Mouse (Mus musculus) neural tube, embryonic 15.5 days (tissue): ENCODE results near the gene Myo16. TPM values are rescaled to one million over a fixed set of nuclear protein-coding genes. Genes with fewer than 3 reads are reported as not detected.

Experiments used
- ATAC-seq: fragments of 200-750 bp; cut with Nextera tagmentation; 2 replicates; pipeline ENCODE4 v1.8.0; 2017; ENCODE audit warnings: mild to moderate bottlenecking, moderate TSS enrichment, moderate library complexity; ENCODE audit not compliant: low FRiP score
- H3K27ac ChIP-seq: fragments of 300-500 bp; sonication (generic); replicated peaks from 2 replicates; pipeline ENCODE4 v1.5.1; 2015; ENCODE audit warnings: mild to moderate bottlenecking, inconsistent platforms
- H3K27me3 ChIP-seq: fragments of 300-500 bp; sonication (generic); replicated peaks from 2 replicates; pipeline ENCODE4 v1.6.1; 2015; ENCODE audit warnings: inconsistent platforms
- H3K36me3 ChIP-seq: fragments of 300-500 bp; sonication (generic); 2 replicates; pipeline ENCODE4 v1.6.1; 2015; ENCODE audit warnings: inconsistent platforms
- H3K4me1 ChIP-seq: fragments of 300-500 bp; sonication (generic); 2 replicates; pipeline ENCODE4 v1.6.1; 2015; ENCODE audit warnings: inconsistent platforms
- H3K4me2 ChIP-seq: fragments of 300-500 bp; sonication (generic); 2 replicates; pipeline ENCODE4 v1.6.1; 2015; ENCODE audit warnings: inconsistent platforms, mild to moderate bottlenecking, moderate library complexity
- H3K4me3 ChIP-seq: fragments of 300-500 bp; sonication (generic); replicated peaks from 2 replicates; pipeline ENCODE4 v1.5.1; 2015; ENCODE audit warnings: mild to moderate bottlenecking, inconsistent platforms
- H3K9ac ChIP-seq: fragments of 300-500 bp; sonication (generic); replicated peaks from 2 replicates; pipeline ENCODE4 v1.6.1; 2015; ENCODE audit warnings: mild to moderate bottlenecking, inconsistent platforms
- H3K9me3 ChIP-seq: fragments of 300-500 bp; sonication (generic); replicated peaks from 2 replicates; pipeline ENCODE4 v1.6.1; 2016; ENCODE audit warnings: inconsistent platforms
- WGBS: fragments of 180-500 bp; shearing (Covaris S2); methylation state at CpG from one replicate; pipeline ENCODE4 v1.1.7; 2015; ENCODE audit warnings: mixed read lengths; 5-methylcytosine and 5-hydroxymethylcytosine counted together
- polyA plus RNA-seq: library from polyadenylated mRNA; unstranded; fragments of >200 nt; fragmentation: Nextera tagmentation; extraction: Ambion mirVana; gene quantifications from 2 replicates; pipeline ENCODE4 v1.2.1, GENCODE M21; 2015

The Myo16 gene
- polyA plus RNA-seq, 1 experiment from 2014 or later: 5.6 TPM

GRCm38 (mm10) chr8:10598889-10599288, 445.2 kb downstream of the Myo16 start:
- no peaks in the 10 kb centered on the region for H3K36me3 ChIP-seq
- ATAC-seq: no peak
- WGBS: 90% methylated on average over 5 of the region's 5 CpGs
- H3K4me3 ChIP-seq: no peak overlapping the region
- no peak overlapping the region for H3K4me2 ChIP-seq
- no peak overlapping the region for H3K9ac ChIP-seq
- no peak overlapping the region for H3K27ac ChIP-seq
- H3K4me1 ChIP-seq: 0 out of 2 replicates have a peak, but pooled peaks cover 4% of the 10 kb centered on the region
- H3K9me3 ChIP-seq: no peaks in the 10 kb centered on the region
- no peaks in the 10 kb centered on the region; the same call in 1 of the 2 replicates for H3K27me3 ChIP-seq

- no peaks in the 10 kb centered on the region; the same call in 1 of the 2 replicates for H3K27me3 ChIP-seq
- WGBS: 10% methylated on average over 12 of the region's 12 CpGs
- H3K4me1 ChIP-seq: peaks cover 33% of the 10 kb centered on the region
- H3K27ac ChIP-seq: peak overlapping the region; percentile 52; the same call in 1 of the 2 replicates
- H3K9me3 ChIP-seq: no peaks in the 10 kb centered on the region
- H3K4me2 ChIP-seq: no peak overlapping the region
- H3K36me3 ChIP-seq: no peaks in the 10 kb centered on the region
- no peak overlapping the region for H3K4me3 ChIP-seq
- no peak overlapping the region for H3K9ac ChIP-seq
- ATAC-seq: peak; percentile 43; the same call in 1 of the 2 replicates
These were observed 452.5 kb downstream of the Myo16 start for GRCm38 (mm10) chr8:10606028-10606815.

- no peaks in the 10 kb centered on the region for H3K36me3 ChIP-seq
- H3K9me3 ChIP-seq: no peaks in the 10 kb centered on the region
- no peak overlapping the region for H3K4me2 ChIP-seq
- no peak overlapping the region for H3K4me3 ChIP-seq
- 31% methylated on average over 4 of the region's 4 CpGs for WGBS
- no peaks in the 10 kb centered on the region; the same call in 1 of the 2 replicates for H3K27me3 ChIP-seq
- H3K4me1 ChIP-seq: peaks cover 33% of the 10 kb centered on the region
- no peak overlapping the region for H3K9ac ChIP-seq
- ATAC-seq: no peak
- H3K27ac ChIP-seq: no peak overlapping the region
These were observed 453.1 kb downstream of the Myo16 start for GRCm38 (mm10) chr8:10606816-10607209.

- H3K9ac ChIP-seq: no peak overlapping the region
- H3K27ac ChIP-seq: no peak overlapping the region
- no peak for ATAC-seq
- no peak overlapping the region for H3K4me3 ChIP-seq
- H3K9me3 ChIP-seq: no peaks in the 10 kb centered on the region
- H3K27me3 ChIP-seq: no peaks in the 10 kb centered on the region
- no peak overlapping the region for H3K4me2 ChIP-seq
- 75% methylated on average over 5 of the region's 5 CpGs for WGBS
- no peaks in the 10 kb centered on the region for H3K36me3 ChIP-seq
- H3K4me1 ChIP-seq: peaks cover 6% of the 10 kb centered on the region
These were observed 457.9 kb downstream of the Myo16 start for GRCm38 (mm10) chr8:10611636-10612035.

GRCm38 (mm10) chr8:10613371-10613770, 459.7 kb downstream of the Myo16 start:
- H3K27me3 ChIP-seq: no peaks in the 10 kb centered on the region
- WGBS: 79% methylated on average over 2 of the region's 2 CpGs
- no peaks in the 10 kb centered on the region for H3K36me3 ChIP-seq

GRCm38 (mm10) chr8:10619689-10620088, 466.0 kb downstream of the Myo16 start:
- no peaks in the 10 kb centered on the region for H3K9me3 ChIP-seq
- 0 out of 2 replicates have a peak, but pooled peaks cover 2% of the 10 kb centered on the region for H3K36me3 ChIP-seq
- no peak overlapping the region for H3K27ac ChIP-seq
- no peak for ATAC-seq
- 89% methylated on average over 2 of the region's 2 CpGs for WGBS
- no peaks in the 10 kb centered on the region for H3K4me1 ChIP-seq
- H3K4me3 ChIP-seq: no peak overlapping the region
- H3K4me2 ChIP-seq: no peak overlapping the region
- no peaks in the 10 kb centered on the region for H3K27me3 ChIP-seq
- H3K9ac ChIP-seq: no peak overlapping the region

More at GRCm38 (mm10) chr8:10613371-10613770, 459.7 kb downstream of the Myo16 start:
- no peaks in the 10 kb centered on the region for H3K9me3 ChIP-seq
- H3K27ac ChIP-seq: no peak overlapping the region
- ATAC-seq: no peak
- H3K4me3 ChIP-seq: no peak overlapping the region
- no peak overlapping the region for H3K9ac ChIP-seq
- no peak overlapping the region for H3K4me2 ChIP-seq
- H3K4me1 ChIP-seq: no peaks in the 10 kb centered on the region

GRCm38 (mm10) chr8:10625262-10625661, 471.6 kb downstream of the Myo16 start:
- Histone ChIP-seq H3K27ac (no peak overlapping the region), H3K4me1 (peaks cover 10% of the 10 kb centered on the region; the same call in 1 of the 2 replicates), H3K9ac (no peak overlapping the region), H3K4me2 (no peak overlapping the region), H3K9me3 (no peaks in the 10 kb centered on the region), H3K4me3 (no peak overlapping the region), H3K36me3 (0 out of 2 replicates have a peak, but pooled peaks cover 2% of the 10 kb centered on the region), H3K27me3 (no peaks in the 10 kb centered on the region)
- no peak for ATAC-seq
- WGBS: 24% methylated on average over 5 of the region's 5 CpGs

- H3K9ac ChIP-seq: no peak overlapping the region
- 42% methylated on average over 8 of the region's 8 CpGs for WGBS
- ATAC-seq: no peak
These were observed 475.0 kb downstream of the Myo16 start for GRCm38 (mm10) chr8:10628725-10629124.

GRCm38 (mm10) chr8:10629862-10630261, 476.2 kb downstream of the Myo16 start:
- Histone ChIP-seq H3K4me3 (no peak overlapping the region), H3K27me3 (no peaks in the 10 kb centered on the region), H3K36me3 (no peaks in the 10 kb centered on the region), H3K4me1 (peaks cover 12% of the 10 kb centered on the region; the same call in 1 of the 2 replicates), H3K4me2 (no peak overlapping the region), H3K9me3 (no peaks in the 10 kb centered on the region), H3K27ac (no peak overlapping the region), H3K9ac (no peak overlapping the region)
- 48% methylated on average over 5 of the region's 5 CpGs for WGBS
- no peak for ATAC-seq

More at GRCm38 (mm10) chr8:10628725-10629124, 475.0 kb downstream of the Myo16 start:
- H3K4me2 ChIP-seq: no peak overlapping the region
- H3K36me3 ChIP-seq: 0 out of 2 replicates have a peak, but pooled peaks cover under 1% of the 10 kb centered on the region
- H3K9me3 ChIP-seq: no peaks in the 10 kb centered on the region
- no peaks in the 10 kb centered on the region for H3K27me3 ChIP-seq
- H3K27ac ChIP-seq: no peak overlapping the region
- peaks cover 12% of the 10 kb centered on the region; the same call in 1 of the 2 replicates for H3K4me1 ChIP-seq
- no peak overlapping the region for H3K4me3 ChIP-seq

- H3K9me3 ChIP-seq: no peaks in the 10 kb centered on the region
- 94% methylated on average over 2 of the region's 2 CpGs for WGBS
- H3K4me1 ChIP-seq: peaks cover 12% of the 10 kb centered on the region; the same call in 1 of the 2 replicates
- H3K4me2 ChIP-seq: no peak overlapping the region
- H3K27ac ChIP-seq: no peak overlapping the region
- H3K27me3 ChIP-seq: no peaks in the 10 kb centered on the region
- no peaks in the 10 kb centered on the region for H3K36me3 ChIP-seq
- H3K9ac ChIP-seq: no peak overlapping the region
- no peak overlapping the region for H3K4me3 ChIP-seq
- ATAC-seq: no peak
These were observed 477.3 kb downstream of the Myo16 start for GRCm38 (mm10) chr8:10631006-10631405.

- Histone ChIP-seq H3K4me1 (peaks cover 12% of the 10 kb centered on the region; the same call in 1 of the 2 replicates), H3K27me3 (no peaks in the 10 kb centered on the region), H3K4me2 (no peak overlapping the region), H3K27ac (no peak overlapping the region), H3K4me3 (no peak overlapping the region), H3K9ac (no peak overlapping the region), H3K36me3 (no peaks in the 10 kb centered on the region), H3K9me3 (no peaks in the 10 kb centered on the region)
- WGBS: 87% methylated on average over 6 of the region's 6 CpGs
- no peak for ATAC-seq
These were observed 478.9 kb downstream of the Myo16 start for GRCm38 (mm10) chr8:10632603-10633002.
